8 mouse cellular contexts compared by ENCODE assay signal in genomic region chr2:140395179-140395578, GRCm38 (mm10). TPM values are rescaled to one million over a fixed set of nuclear protein-coding genes. Genes with fewer than 3 reads are reported as not detected.
DNase-seq lines count a peak whose midpoint lies in the region; ATAC-seq lines count a peak whose summit lies in the region.

TSS of gene Macrod2 (plus strand) at chr2:140395309.

- peak within 1 kb of the TSS; percentile 68; the same call in 1 of the 2 replicates for H3K27ac ChIP-seq in forebrain, embryonic 12.5 days
- peak within 1 kb of the TSS; percentile 55 for H3K27ac ChIP-seq in heart, embryonic 16.5 days (ENCODE audit: low read length)
- H3K27ac ChIP-seq in liver, embryonic 13.5 days: no peak within 1 kb of the TSS
- 0 out of 2 replicates have a peak within 1 kb of the TSS, but pooled peaks have one; percentile 19 for H3K27ac ChIP-seq in stomach, embryonic 15.5 days

- H3K9me3 ChIP-seq in forebrain, embryonic 12.5 days: no peaks in the 10 kb centered on the region
- H3K9me3 ChIP-seq in heart, embryonic 16.5 days (replicated peaks; ENCODE audit: control insufficient read depth, low read length): no peaks in the 10 kb centered on the region
- H3K9me3 ChIP-seq in liver, embryonic 13.5 days (replicated peaks): no peaks in the 10 kb centered on the region
- no peaks in the 10 kb centered on the region for H3K9me3 ChIP-seq in stomach, embryonic 15.5 days

- peak; percentile 97 for ATAC-seq in cerebellum, adult (ENCODE audit: insufficient number of reproducible peaks, low FRiP score, low TSS enrichment)
- peak; percentile 99 for ATAC-seq in forebrain, embryonic 12.5 days (ENCODE audit: low FRiP score)
- ATAC-seq in heart, embryonic 16.5 days (replicated peaks; ENCODE audit: extremely low read depth, insufficient read depth, low FRiP score): peak; percentile 99
- peak; percentile 99 for ATAC-seq in liver, embryonic 13.5 days (ENCODE audit: low read depth)
- peak; percentile 100 for ATAC-seq in stomach, embryonic 15.5 days (ENCODE audit: insufficient read depth, low FRiP score, low read depth)

- no peaks in the 10 kb centered on the region for H3K36me3 ChIP-seq in forebrain, embryonic 12.5 days (replicated peaks)
- no peaks in the 10 kb centered on the region for H3K36me3 ChIP-seq in heart, embryonic 16.5 days (ENCODE audit: control insufficient read depth, insufficient read depth)
- H3K36me3 ChIP-seq in liver, embryonic 13.5 days: no peaks in the 10 kb centered on the region
- H3K36me3 ChIP-seq in stomach, embryonic 15.5 days: no peaks in the 10 kb centered on the region

- peak within 1 kb of the TSS; percentile 68 for H3K9ac ChIP-seq in forebrain, embryonic 12.5 days
- H3K9ac ChIP-seq in heart, embryonic 16.5 days (ENCODE audit: low read length): peak within 1 kb of the TSS; percentile 76
- H3K9ac ChIP-seq in liver, embryonic 13.5 days: peak within 1 kb of the TSS; percentile 75
- H3K9ac ChIP-seq in stomach, embryonic 15.5 days: peak within 1 kb of the TSS; percentile 26

- H3K4me1 ChIP-seq in forebrain, embryonic 12.5 days: 0 out of 2 replicates have a peak, but pooled peaks cover 5% of the 10 kb centered on the region
- H3K4me1 ChIP-seq in heart, embryonic 16.5 days (ENCODE audit: control insufficient read depth, insufficient read depth, low read length): peaks cover 7% of the 10 kb centered on the region
- H3K4me1 ChIP-seq in liver, embryonic 13.5 days (replicated peaks): peaks cover 19% of the 10 kb centered on the region
- H3K4me1 ChIP-seq in stomach, embryonic 15.5 days: peaks cover 3% of the 10 kb centered on the region; the same call in 1 of the 2 replicates

- peak within 1 kb of the TSS; percentile 73 for H3K4me3 ChIP-seq in forebrain, embryonic 12.5 days (replicated peaks)
- H3K4me3 ChIP-seq in heart, embryonic 16.5 days (ENCODE audit: low read length): peak within 1 kb of the TSS; percentile 77
- H3K4me3 ChIP-seq in liver, embryonic 13.5 days (replicated peaks): peak within 1 kb of the TSS; percentile 71
- peak within 1 kb of the TSS; percentile 70 for H3K4me3 ChIP-seq in stomach, embryonic 15.5 days (replicated peaks)

- peak; percentile 76 to 80 for DNase-seq in CD8-positive naive resting alpha-beta T cell, adult 2 months (ENCODE audit: low read depth in 2 of 2, low spot score in 2 of 2)
- peak; percentile 98 to 99 for DNase-seq in kidney, postnatal 25 days
- peak; percentile 95 for DNase-seq in liver, embryonic 13.5 days
- DNase-seq in neural tube, embryonic 10.5 days (ENCODE audit: extremely low spot score, low spot score): peak; percentile 95

- H3K27me3 ChIP-seq in forebrain, embryonic 12.5 days: peaks cover 2% of the 10 kb centered on the region; the same call in 1 of the 2 replicates
- peaks cover 3% of the 10 kb centered on the region; the same call in 1 of the 2 replicates for H3K27me3 ChIP-seq in heart, embryonic 16.5 days (ENCODE audit: control insufficient read depth, insufficient read depth, low read length)
- H3K27me3 ChIP-seq in liver, embryonic 13.5 days: peaks cover 20% of the 10 kb centered on the region
- no peaks in the 10 kb centered on the region for H3K27me3 ChIP-seq in stomach, embryonic 15.5 days (replicated peaks)

- under 1% methylated on average over 45 of the region's 47 CpGs for WGBS in forebrain, embryonic 12.5 days
- WGBS in heart, embryonic 16.5 days: 0% methylated on average over 47 of the region's 47 CpGs
- 1% methylated on average over 29 of the region's 47 CpGs for WGBS in liver, embryonic 13.5 days (ENCODE audit: insufficient replicate concordance)
- under 1% methylated on average over 46 of the region's 47 CpGs for WGBS in stomach, embryonic 15.5 days

- H3K4me2 ChIP-seq in forebrain, embryonic 12.5 days: peak within 1 kb of the TSS; percentile 75
- peak within 1 kb of the TSS; percentile 97 for H3K4me2 ChIP-seq in heart, embryonic 16.5 days (ENCODE audit: low read depth, low read length)
- peak within 1 kb of the TSS; percentile 95 for H3K4me2 ChIP-seq in liver, embryonic 13.5 days
- H3K4me2 ChIP-seq in stomach, embryonic 15.5 days: peak within 1 kb of the TSS; percentile 87

RNA-seq across cellular contexts. Expression of gene Macrod2, which starts in this region (rescaled TPM):
- polyA plus RNA-seq in forebrain, embryonic 12.5 days (2016; fragmentation: Nextera tagmentation; extraction: Ambion mirVana): 48.8 and 52.0 TPM in 2 replicates
- 23.2 and 23.6 TPM in 2 replicates for polyA plus RNA-seq in heart, embryonic 16.5 days (2015; fragmentation: Nextera tagmentation; extraction: Ambion mirVana)
- polyA plus RNA-seq in liver, embryonic 13.5 days (2015; fragmentation: Nextera tagmentation; extraction: Ambion mirVana): 11.5 and 11.8 TPM in 2 replicates
- polyA plus RNA-seq in stomach, embryonic 15.5 days (2015; fragmentation: Nextera tagmentation; extraction: Ambion mirVana): 40.8 TPM in 2 replicates

Comparison
In these comparisons a context has a peak if more than half of its experiments do, and no peak if none do; other contexts are left out.
1. H3K9ac ChIP-seq: peak in every context shown above with its lines; median percentile 76 in heart, embryonic 16.5 days; 75 in liver, embryonic 13.5 days; 68 in forebrain, embryonic 12.5 days; 26 in stomach, embryonic 15.5 days.